Mouse (Mus musculus): ENCODE results near the gene Cyfip1.

DNA sequence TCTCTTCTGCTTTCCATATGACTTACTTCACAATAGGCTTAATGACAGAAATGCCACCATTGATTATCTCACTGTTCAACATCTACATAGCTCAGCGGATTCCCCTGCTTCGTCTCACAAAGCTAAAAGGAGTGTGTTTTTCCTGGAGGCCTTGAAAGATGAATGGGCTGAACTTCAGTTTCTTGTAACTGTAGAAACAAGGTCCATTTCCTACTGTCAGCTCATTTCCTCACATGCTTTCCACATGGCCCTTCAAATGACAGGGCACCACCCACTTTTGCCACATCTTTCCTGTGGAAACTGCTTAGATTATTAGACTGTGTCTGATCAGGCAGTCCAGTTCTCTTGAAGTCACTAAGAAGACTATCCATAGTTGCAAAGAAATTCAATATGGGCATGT, 87.1 kb downstream of the Cyfip1 start:
- no peak for TF ChIP-seq CTCF (IDR thresholded peaks at IDR 0.05; ENCODE audit: low read depth)
- no peak for TF ChIP-seq EP300 (optimal IDR thresholded peaks at IDR 0.05)

All from stomach, postnatal 0 days (tissue).